Mouse (Mus musculus) bone marrow macrophage, adult 2 months (primary cell): Measurements from ENCODE around the gene Tcf20.
A peak's percentile ranks its signal among the peaks of the same experiment; 100 is the strongest.

Source experiments
- CTCF ChIP-seq: IDR thresholded peaks from 2 replicates; pipeline ENCODE4 v1.5.1; 2012; ENCODE audit warnings: low read depth, mild to moderate bottlenecking, low read length, moderate library complexity
- POLR2A ChIP-seq: IDR thresholded peaks from 2 replicates; pipeline ENCODE4 v1.6.1; 2012; ENCODE audit warnings: mild to moderate bottlenecking, low read depth, low read length, borderline replicate concordance

- TF ChIP-seq POLR2A (no peak), CTCF (peak; percentile 85)
Observed at GRCm38 (mm10) chr15:82814806-82815205, 172.9 kb downstream of the Tcf20 start.
